Mouse (Mus musculus) forebrain, embryonic 10.5 days (tissue): ENCODE data around the gene Lsm2. TPM values are rescaled to one million over a fixed set of nuclear protein-coding genes. Genes with fewer than 3 reads are reported as not detected.
A peak's percentile ranks its signal among the peaks of the same experiment; 100 is the strongest.
"Not testable (repeated sequence)": the region's sequence is repeated elsewhere in the genome, so short reads cannot be mapped to it uniquely, and the experiment has no call there.

Experiments
- DNase-seq: peaks from one replicate; pipeline ENCODE4 v3.0.0-alpha.2; 2017; ENCODE audit warnings: low spot score; ENCODE audit errors: extremely low spot score
- H3K27ac ChIP-seq: fragments of 300-500 bp; sonication (generic); 2 replicates; pipeline ENCODE4 v1.5.1; 2016; ENCODE audit warnings: mild to moderate bottlenecking
- H3K27me3 ChIP-seq: fragments of 300-500 bp; sonication (generic); 2 replicates; pipeline ENCODE4 v1.6.1; 2016; ENCODE audit warnings: mild to moderate bottlenecking; ENCODE audit not compliant: poor library complexity, severe bottlenecking
- H3K36me3 ChIP-seq: fragments of 300-500 bp; sonication (generic); replicated peaks from 2 replicates; pipeline ENCODE4 v1.6.1; 2016; ENCODE audit warnings: mild to moderate bottlenecking, moderate library complexity
- H3K4me1 ChIP-seq: fragments of 300-500 bp; sonication (generic); 2 replicates; pipeline ENCODE4 v1.6.1; 2016
- H3K4me3 ChIP-seq: fragments of 300-500 bp; sonication (generic); 2 replicates; pipeline ENCODE4 v1.5.1; 2016; ENCODE audit warnings: mild to moderate bottlenecking, moderate library complexity
- H3K9me3 ChIP-seq: fragments of 300-500 bp; sonication (generic); 2 replicates; pipeline ENCODE4 v1.6.1; 2016; ENCODE audit warnings: mild to moderate bottlenecking, moderate library complexity
- WGBS: fragments of 180-500 bp; shearing (Covaris S2); methylation state at CpG from one replicate; pipeline ENCODE4 v1.1.7; 2016; 5-methylcytosine and 5-hydroxymethylcytosine counted together
- polyA plus RNA-seq: library from polyadenylated mRNA; unstranded; fragments of >200 nt; fragmentation: Nextera tagmentation; extraction: Ambion mirVana; gene quantifications from 2 replicates; pipeline ENCODE4 v1.2.1, GENCODE M21; 2016

Lsm2 gene
- polyA plus RNA-seq, 1 experiment from 2014 or later = 363 TPM

- no peak for DNase-seq
- H3K4me1 ChIP-seq = peaks cover 22% of the 10 kb centered on the region
- 91% methylated on average over 27 of the region's 27 CpGs for WGBS
- H3K9me3 ChIP-seq = no peaks in the 10 kb centered on the region
- H3K27ac ChIP-seq = no peak overlapping the region
- H3K36me3 ChIP-seq = peaks cover 14% of the 10 kb centered on the region
- H3K4me3 ChIP-seq = no peak overlapping the region
- peaks cover 11% of the 10 kb centered on the region for H3K27me3 ChIP-seq
These were observed 3.4 kb upstream of the Lsm2 start for GRCm38 (mm10) chr17:34978239-34978638.

DNA sequence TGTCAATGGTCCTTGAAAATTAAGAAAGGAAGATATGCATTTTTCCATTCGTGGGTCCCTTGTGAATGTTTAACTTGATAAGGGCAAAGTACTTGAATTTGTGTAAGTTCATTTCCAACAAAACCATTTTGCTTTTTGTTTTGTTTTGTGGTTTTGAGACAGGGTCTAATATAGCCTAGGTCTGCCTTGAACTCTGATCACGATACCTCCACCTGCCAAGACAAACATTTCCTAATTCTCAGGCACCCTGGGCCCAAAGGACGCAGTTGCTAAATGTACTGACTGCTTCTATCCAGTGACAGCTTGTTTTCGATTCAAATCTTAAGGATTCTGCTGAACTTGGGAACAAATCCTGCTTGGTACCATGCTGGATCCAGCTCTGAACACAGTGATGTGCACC is 2.0 kb upstream of the Lsm2 start:
- peaks cover 27% of the 10 kb centered on the region for H3K36me3 ChIP-seq
- H3K4me1 ChIP-seq = peaks cover 26% of the 10 kb centered on the region
- no peak for DNase-seq
- no peak overlapping the region for H3K4me3 ChIP-seq
- H3K9me3 ChIP-seq = no peaks in the 10 kb centered on the region
- H3K27me3 ChIP-seq = no peaks in the 10 kb centered on the region
- no peak overlapping the region for H3K27ac ChIP-seq
- 94% methylated on average over 4 of the region's 4 CpGs for WGBS

DNA sequence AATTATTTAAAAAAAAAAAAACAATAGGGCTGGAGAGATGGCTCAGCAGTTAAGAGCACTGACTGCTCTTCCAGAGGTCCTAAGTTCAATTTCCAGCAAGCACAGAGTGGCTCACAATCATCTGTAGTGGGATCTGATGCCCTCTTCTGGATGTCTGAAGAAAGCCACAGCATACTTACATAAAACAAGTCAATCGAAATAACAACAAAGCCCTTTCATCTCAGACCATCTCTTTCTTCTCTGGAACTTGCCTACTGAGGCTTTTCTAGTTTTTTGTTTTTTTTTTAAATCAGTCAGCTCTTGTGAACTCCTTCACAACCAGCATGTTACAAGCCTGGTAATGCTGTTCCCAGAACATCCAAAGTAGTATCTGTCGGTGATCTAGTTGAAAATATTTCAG is 1.0 kb upstream of the Lsm2 start:
- peak overlapping the region; percentile 96 for H3K4me3 ChIP-seq
- H3K9me3 ChIP-seq = no peaks in the 10 kb centered on the region
- no peak for DNase-seq
- peak overlapping the region; percentile 100 for H3K27ac ChIP-seq
- peaks cover 37% of the 10 kb centered on the region for H3K36me3 ChIP-seq
- no peaks in the 10 kb centered on the region for H3K27me3 ChIP-seq
- H3K4me1 ChIP-seq = peaks cover 26% of the 10 kb centered on the region
- WGBS = 29% methylated on average over 2 of the region's 2 CpGs

- under 1% methylated on average over 15 of the region's 15 CpGs for WGBS
- Histone ChIP-seq H3K27me3 (no peaks in the 10 kb centered on the region), H3K27ac (peak overlapping the region; percentile 100), H3K4me3 (peak overlapping the region; percentile 96), H3K36me3 (peaks cover 48% of the 10 kb centered on the region), H3K4me1 (peaks cover 26% of the 10 kb centered on the region), H3K9me3 (no peaks in the 10 kb centered on the region)
- DNase-seq = no peak
These were observed 666 bp downstream of the Lsm2 start for GRCm38 (mm10) chr17:34982328-34982727.

DNA sequence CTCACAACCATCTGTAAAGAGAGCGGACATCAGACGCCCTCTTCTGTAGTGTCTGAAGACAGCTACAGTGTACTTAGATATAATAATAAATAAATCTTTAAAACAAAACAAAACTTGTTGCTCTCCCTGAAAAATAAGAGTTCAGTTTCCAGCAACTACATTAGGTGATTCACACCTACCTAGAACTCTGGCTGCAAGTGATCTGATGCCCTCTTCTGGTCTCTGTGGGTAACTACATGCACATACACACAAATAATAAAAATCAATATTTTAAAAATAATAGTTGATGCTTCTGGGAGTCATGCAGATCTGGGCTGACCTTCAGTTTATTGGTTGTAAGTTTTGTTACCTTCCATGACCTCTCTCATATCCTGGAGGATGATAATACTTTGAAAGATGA is 2.6 kb downstream of the Lsm2 start:
- Histone ChIP-seq H3K27me3 (no peaks in the 10 kb centered on the region), H3K36me3 (peaks cover 61% of the 10 kb centered on the region), H3K4me3 (peak overlapping the region; percentile 96; the same call in 1 of the 2 replicates), H3K4me1 (peaks cover 26% of the 10 kb centered on the region), H3K27ac (no peak overlapping the region), H3K9me3 (no peaks in the 10 kb centered on the region)
- DNase-seq = no peak
- WGBS = 77% methylated on average over 2 of the region's 2 CpGs

GRCm38 (mm10) chr17:34994751-34995150 is 13.1 kb downstream of the Lsm2 start:
- Histone ChIP-seq H3K36me3 (peaks cover 86% of the 10 kb centered on the region), H3K4me3 (no peak overlapping the region), H3K9me3 (0 out of 2 replicates have a peak, but pooled peaks cover 2% of the 10 kb centered on the region), H3K27ac (no peak overlapping the region), H3K4me1 (peaks cover 32% of the 10 kb centered on the region), H3K27me3 (no peaks in the 10 kb centered on the region)
- DNase-seq = no peak

DNA sequence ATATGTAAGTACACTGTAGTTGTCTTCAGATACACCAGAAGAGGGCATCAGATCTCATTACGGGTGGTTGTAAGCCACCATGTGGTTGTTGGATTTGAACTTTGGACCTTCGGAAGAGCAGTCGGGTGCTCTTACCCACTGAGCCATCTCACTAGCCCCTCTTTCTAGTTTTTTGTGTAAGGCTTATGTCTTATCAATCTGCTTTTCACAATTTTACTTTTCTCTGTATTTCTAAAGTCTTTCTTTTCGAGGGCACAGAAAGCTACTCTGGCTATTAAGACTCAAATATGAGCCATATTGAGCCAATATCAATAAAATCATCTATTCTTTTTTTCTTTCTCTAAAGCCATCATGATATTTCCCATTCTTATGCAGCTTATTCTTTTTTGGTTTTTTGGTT is 13.5 kb downstream of the Lsm2 start:
- 95% methylated on average over 4 of the region's 4 CpGs for WGBS
- H3K4me3 ChIP-seq, H3K9me3 ChIP-seq, DNase-seq, H3K27ac ChIP-seq, H3K27me3 ChIP-seq: not testable (repeated sequence)
- peaks cover 36% of the 10 kb centered on the region for H3K4me1 ChIP-seq
- H3K36me3 ChIP-seq = peaks cover 83% of the 10 kb centered on the region

- H3K4me1 ChIP-seq = peaks cover 41% of the 10 kb centered on the region
- peak overlapping the region; percentile 12; the same call in 1 of the 2 replicates for H3K4me3 ChIP-seq
- peaks cover 76% of the 10 kb centered on the region for H3K36me3 ChIP-seq
- 94% methylated on average over 4 of the region's 4 CpGs for WGBS
- not testable (repeated sequence) for H3K27me3 ChIP-seq, H3K9me3 ChIP-seq, DNase-seq, H3K27ac ChIP-seq
These were observed 14.3 kb downstream of the Lsm2 start for GRCm38 (mm10) chr17:34995927-34996326.

DNA sequence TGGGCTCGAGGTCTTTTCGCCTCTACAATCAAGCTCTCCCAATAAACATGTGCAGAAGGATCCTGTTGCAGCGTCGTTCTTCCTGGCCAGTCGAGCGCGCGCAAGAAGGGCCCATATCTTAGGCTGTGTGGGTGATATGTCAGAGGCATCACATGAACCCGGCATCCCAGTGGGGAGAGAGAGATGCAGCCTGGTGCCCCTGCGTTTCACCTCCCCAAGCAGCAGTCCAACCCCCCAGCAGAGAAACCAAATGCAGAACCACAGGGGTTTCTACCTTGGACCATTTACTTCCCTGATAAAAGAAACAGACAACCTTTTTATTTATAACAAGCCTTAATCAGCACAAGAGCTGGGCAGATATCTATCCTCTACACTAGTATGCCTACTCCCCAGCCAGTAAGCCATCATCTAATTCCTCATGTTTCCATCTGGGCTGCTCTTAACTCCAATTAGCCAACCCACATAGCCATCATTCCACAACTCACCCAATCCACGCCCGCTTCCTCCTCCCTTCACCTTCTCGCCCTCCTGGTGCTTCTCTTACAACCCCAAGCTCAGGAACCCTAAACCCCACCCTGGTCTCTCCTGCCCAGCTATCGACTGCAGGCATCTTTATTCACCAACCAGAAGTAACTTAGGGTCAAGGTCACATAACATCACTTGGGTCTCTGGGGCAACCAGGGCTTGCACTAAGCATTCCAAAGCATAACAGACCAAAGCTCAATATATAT is 14.9 kb downstream of the Lsm2 start:
- Histone ChIP-seq H3K4me1 (peaks cover 46% of the 10 kb centered on the region), H3K4me3 (peak overlapping the region; percentile 3; the same call in 1 of the 2 replicates), H3K36me3 (peaks cover 69% of the 10 kb centered on the region), H3K27ac (no peak overlapping the region), H3K27me3 (no peaks in the 10 kb centered on the region), H3K9me3 (0 out of 2 replicates have a peak, but pooled peaks cover 2% of the 10 kb centered on the region)
- WGBS = 94% methylated on average over 13 of the region's 14 CpGs
- no peak for DNase-seq

DNA sequence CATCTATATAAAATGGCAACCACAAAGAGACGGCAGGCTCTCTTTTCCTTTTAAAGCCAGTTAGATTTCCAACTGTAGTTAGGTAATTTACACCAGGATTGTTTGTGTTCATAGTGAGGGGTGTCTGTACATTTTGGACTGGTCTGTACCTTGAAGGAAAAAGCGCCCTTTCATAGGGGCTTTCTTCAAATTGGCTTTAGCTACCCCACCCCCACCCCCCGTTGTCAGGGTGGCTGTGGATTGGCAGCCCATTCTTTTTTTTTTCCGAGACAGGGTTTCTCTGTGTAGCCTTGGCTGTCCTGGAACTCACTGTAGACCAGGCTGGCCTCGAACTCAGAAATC is 15.5 kb downstream of the Lsm2 start:
- Histone ChIP-seq H3K9me3 (0 out of 2 replicates have a peak, but pooled peaks cover 2% of the 10 kb centered on the region), H3K27ac (no peak overlapping the region), H3K4me3 (peak overlapping the region; percentile 3; the same call in 1 of the 2 replicates), H3K4me1 (peaks cover 51% of the 10 kb centered on the region), H3K27me3 (no peaks in the 10 kb centered on the region), H3K36me3 (peaks cover 64% of the 10 kb centered on the region)
- WGBS = 91% methylated on average over 5 of the region's 5 CpGs
- no peak for DNase-seq

GRCm38 (mm10) chr17:34998526-34999430 is 17.1 kb downstream of the Lsm2 start:
- Histone ChIP-seq H3K4me1 (peaks cover 67% of the 10 kb centered on the region), H3K36me3 (peaks cover 62% of the 10 kb centered on the region), H3K27me3 (no peaks in the 10 kb centered on the region), H3K27ac (peak overlapping the region; percentile 94), H3K9me3 (0 out of 2 replicates have a peak, but pooled peaks cover 2% of the 10 kb centered on the region), H3K4me3 (peak overlapping the region; percentile 74)
- no peak for DNase-seq
- 96% methylated on average over 15 of the region's 15 CpGs for WGBS

DNA sequence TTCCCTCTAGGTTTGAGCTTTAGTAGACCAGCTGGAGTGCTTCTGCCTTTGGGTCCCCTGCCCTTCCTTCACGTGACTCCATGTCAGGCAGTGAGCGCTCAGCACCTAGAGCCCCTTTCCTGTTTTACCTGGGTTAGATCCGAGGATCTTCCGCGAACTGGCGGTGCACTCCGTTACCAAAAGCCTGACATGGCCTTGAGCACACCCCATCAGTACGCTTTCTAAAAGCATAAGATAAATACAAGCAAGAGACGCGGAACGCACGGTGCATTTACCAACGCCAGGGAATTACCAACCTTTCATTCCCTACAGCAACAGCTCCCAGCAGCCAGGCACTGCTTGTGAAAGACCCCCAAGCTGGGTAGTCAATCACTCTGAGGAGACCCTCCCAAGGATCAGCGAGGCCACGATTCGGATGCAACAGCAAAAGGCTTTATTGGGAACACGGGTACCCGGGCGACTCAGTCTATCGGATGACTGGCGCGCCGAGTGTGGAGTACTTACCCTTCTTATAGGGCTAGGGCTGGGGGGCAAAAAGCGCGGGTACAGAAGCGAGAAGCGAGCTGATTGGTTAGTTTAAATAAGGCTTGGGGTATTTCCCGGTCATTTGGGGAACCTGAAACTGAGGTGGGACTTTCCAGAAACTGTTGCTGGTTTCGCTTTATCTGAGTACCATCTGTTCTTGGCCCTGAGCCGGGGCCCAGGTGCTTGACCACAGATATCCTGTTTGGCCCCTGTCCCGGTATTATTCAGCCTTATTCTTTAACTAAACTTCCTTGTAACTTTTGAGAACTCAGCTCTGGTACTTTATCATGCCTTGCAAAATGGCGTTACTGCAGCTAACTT is 18.4 kb downstream of the Lsm2 start:
- Histone ChIP-seq H3K27ac (peak overlapping the region; percentile 94), H3K36me3 (peaks cover 67% of the 10 kb centered on the region), H3K4me1 (peaks cover 67% of the 10 kb centered on the region), H3K4me3 (peak overlapping the region; percentile 74)
- WGBS = 31% methylated on average over 30 of the region's 32 CpGs
- H3K9me3 ChIP-seq, H3K27me3 ChIP-seq: not testable (repeated sequence)
- peak; percentile 53 for DNase-seq
